Mouse (Mus musculus): Measurements from ENCODE around the gene Snrpa.

The Snrpa gene

GRCm38 (mm10) chr7:27203730-27204449 lies 7.8 kb upstream of the Snrpa start:
- in situ Hi-C loops (cut with MboI, MseI) = no loop called here

- in situ Hi-C loops (cut with MboI, MseI) = loop anchor here (25.0 kb wide), 1 partner anchor 1461 kb away; no protein-coding TSS in a partner anchor
Measured at GRCm38 (mm10) chr7:27198779-27199178, 2.7 kb upstream of the Snrpa start.

GRCm38 (mm10) chr7:27198355-27198754 lies 2.3 kb upstream of the Snrpa start:
- in situ Hi-C loops (cut with MboI, MseI) = loop anchor here (25.0 kb wide), 1 partner anchor 1461 kb away; no protein-coding TSS in a partner anchor

- in situ Hi-C loops (cut with MboI, MseI) = loop anchor here (25.0 kb wide), 1 partner anchor 1460 kb away; no protein-coding TSS in a partner anchor
Measured at GRCm38 (mm10) chr7:27197634-27198033, 1.6 kb upstream of the Snrpa start.

- in situ Hi-C loops (cut with MboI, MseI) = loop anchor here (25.0 kb wide), 1 partner anchor 1460 kb away; no protein-coding TSS in a partner anchor
Measured at GRCm38 (mm10) chr7:27197136-27197535, 1.1 kb upstream of the Snrpa start.

GRCm38 (mm10) chr7:27193731-27194130 lies 2.3 kb downstream of the Snrpa start:
- in situ Hi-C loops (cut with MboI, MseI) = loop anchor here (25.0 kb wide), 1 partner anchor 1456 kb away; no protein-coding TSS in a partner anchor

- in situ Hi-C loops (cut with MboI, MseI) = loop anchor here (25.0 kb wide), 1 partner anchor 1455 kb away; no protein-coding TSS in a partner anchor
Measured at GRCm38 (mm10) chr7:27192434-27192833, 3.6 kb downstream of the Snrpa start.

GRCm38 (mm10) chr7:27189271-27189931 lies 6.7 kb downstream of the Snrpa start:
- in situ Hi-C loops (cut with MboI, MseI) = loop anchor here (25.0 kb wide), 1 partner anchor 1452 kb away; no protein-coding TSS in a partner anchor

GRCm38 (mm10) chr7:27185986-27186385 lies 10.1 kb downstream of the Snrpa start:
- in situ Hi-C loops (cut with MboI, MseI) = loop anchor here (25.0 kb wide), 1 partner anchor 1449 kb away; no protein-coding TSS in a partner anchor

- in situ Hi-C loops (cut with MboI, MseI) = loop anchor here (25.0 kb wide), 1 partner anchor 1448 kb away; no protein-coding TSS in a partner anchor
Measured at GRCm38 (mm10) chr7:27184964-27185363, 11.1 kb downstream of the Snrpa start.

GRCm38 (mm10) chr7:27182498-27182897 lies 13.6 kb downstream of the Snrpa start:
- in situ Hi-C loops (cut with MboI, MseI) = loop anchor here (25.0 kb wide), 1 partner anchor 1445 kb away; no protein-coding TSS in a partner anchor

GRCm38 (mm10) chr7:27180837-27181695 lies 15.0 kb downstream of the Snrpa start, which contains the start of the genes Gm21983 and Mia:
TSS of gene Gm21983 (minus strand) at chr7:27181086.
TSS of gene Mia (minus strand) at chr7:27181157.
- in situ Hi-C loops (cut with MboI, MseI) = loop anchor here (25.0 kb wide), 1 partner anchor 1444 kb away; no protein-coding TSS in a partner anchor

GRCm38 (mm10) chr7:27180036-27180435 lies 16.0 kb downstream of the Snrpa start:
- in situ Hi-C loops (cut with MboI, MseI) = loop anchor here (25.0 kb wide), 1 partner anchor 1443 kb away; no protein-coding TSS in a partner anchor

GRCm38 (mm10) chr7:27179217-27179918 lies 16.7 kb downstream of the Snrpa start:
- in situ Hi-C loops (cut with MboI, MseI) = loop anchor here (25.0 kb wide), 1 partner anchor 1442 kb away; no protein-coding TSS in a partner anchor

GRCm38 (mm10) chr7:27178324-27179216 lies 17.5 kb downstream of the Snrpa start, which contains the start of gene Rab4b:
TSS of gene Rab4b (minus strand) at chr7:27178896.
- in situ Hi-C loops (cut with MboI, MseI) = loop anchor here (25.0 kb wide), 1 partner anchor 1441 kb away; no protein-coding TSS in a partner anchor

- in situ Hi-C loops (cut with MboI, MseI) = loop anchor here (25.0 kb wide), 1 partner anchor 1441 kb away; no protein-coding TSS in a partner anchor
Measured at GRCm38 (mm10) chr7:27177942-27178323, 18.1 kb downstream of the Snrpa start.

- in situ Hi-C loops (cut with MboI, MseI) = loop anchor here (25.0 kb wide), 1 partner anchor 1438 kb away; no protein-coding TSS in a partner anchor
Measured at GRCm38 (mm10) chr7:27174896-27175295, 21.2 kb downstream of the Snrpa start.

GRCm38 (mm10) chr7:27174496-27174895 lies 21.6 kb downstream of the Snrpa start:
- in situ Hi-C loops (cut with MboI, MseI) = no loop called here

- in situ Hi-C loops (cut with MboI, MseI) = no loop called here
Measured at GRCm38 (mm10) chr7:27170981-27171380, 25.1 kb downstream of the Snrpa start.

Measured in T-helper 1 cell (primary cell).